Mouse (Mus musculus) midbrain, postnatal 0 days (tissue): ENCODE results near the gene Insc. TPM values are rescaled to one million over a fixed set of nuclear protein-coding genes. Genes with fewer than 3 reads are reported as not detected.

ENCODE experiments used
- ATAC-seq: fragments of 200-750 bp; cut with Nextera tagmentation; 2 replicates; pipeline ENCODE4 v1.8.0; 2017; ENCODE audit warnings: moderate number of reproducible peaks, mild to moderate bottlenecking, moderate TSS enrichment, moderate library complexity; ENCODE audit not compliant: low FRiP score
- DNase-seq: peaks from one replicate; pipeline ENCODE4 v3.0.0-alpha.2; 2015; ENCODE audit warnings: low spot score
- H3K27ac ChIP-seq: fragments of 300-500 bp; sonication (generic); 2 replicates; pipeline ENCODE4 v1.5.1; 2014; ENCODE audit warnings: low read depth, mild to moderate bottlenecking, low read length, mixed read lengths
- H3K27me3 ChIP-seq: fragments of 300-500 bp; sonication (generic); 2 replicates; pipeline ENCODE4 v1.6.1; 2014; ENCODE audit warnings: low read length, control low read depth, mixed read lengths; ENCODE audit not compliant: insufficient read depth
- H3K36me3 ChIP-seq: fragments of 300-500 bp; sonication (generic); 2 replicates; pipeline ENCODE4 v1.6.1; 2014; ENCODE audit warnings: low read length, control low read depth, mixed read lengths; ENCODE audit not compliant: insufficient read depth
- H3K4me1 ChIP-seq: fragments of 300-500 bp; sonication (generic); 2 replicates; pipeline ENCODE4 v1.6.1; 2014; ENCODE audit warnings: mild to moderate bottlenecking, control low read depth, antibody characterized with exemption, low read length, mixed read lengths; ENCODE audit not compliant: insufficient read depth
- H3K4me2 ChIP-seq: fragments of 300-500 bp; sonication (generic); 2 replicates; pipeline ENCODE4 v1.6.1; 2014; ENCODE audit warnings: low read depth, mild to moderate bottlenecking, low read length, mixed read lengths; ENCODE audit not compliant: poor library complexity, severe bottlenecking
- H3K4me3 ChIP-seq: fragments of 300-500 bp; sonication (generic); 2 replicates; pipeline ENCODE4 v1.5.1; 2014; ENCODE audit warnings: low read depth, mild to moderate bottlenecking, low read length, moderate library complexity
- H3K9ac ChIP-seq: fragments of 300-500 bp; sonication (generic); replicated peaks from 2 replicates; pipeline ENCODE4 v1.6.1; 2014; ENCODE audit warnings: mild to moderate bottlenecking, low read length, moderate library complexity, mixed read lengths; ENCODE audit not compliant: poor library complexity, severe bottlenecking
- H3K9me3 ChIP-seq: fragments of 300-500 bp; sonication (generic); 2 replicates; pipeline ENCODE4 v1.6.1; 2016; ENCODE audit warnings: low read length, control low read depth
- CTCF ChIP-seq: IDR thresholded peaks from 2 replicates; pipeline ENCODE4 v1.5.1; 2016; ENCODE audit warnings: antibody characterized with exemption, mild to moderate bottlenecking
- WGBS: fragments of 180-500 bp; shearing (Covaris S2); extraction: QIAGEN DNeasy Blood & Tissue Kit; methylation state at CpG from one replicate; pipeline ENCODE4 v1.1.7; 2014; 5-methylcytosine and 5-hydroxymethylcytosine counted together
- polyA plus RNA-seq: library from polyadenylated mRNA; unstranded; fragments of >200 nt; fragmentation: Nextera tagmentation; extraction: Ambion mirVana; gene quantifications from 2 replicates; pipeline ENCODE4 v1.2.1, GENCODE M21; 2015
- total RNA-seq: library from RNA; depleted of rRNA; stranded (reverse); fragments of >200 nt; gene quantifications from 2 replicates; pipeline ENCODE4 v1.2.3, GENCODE M21; 2014

The Insc gene
- total and polyA plus RNA-seq, 2 experiments from 2014 or later: 1.4 to 2.7 TPM

GRCm38 (mm10) chr7:114766523-114766922, 23.0 kb downstream of the Insc start:
- Histone ChIP-seq H3K27me3 (no peaks in the 10 kb centered on the region), H3K9me3 (no peaks in the 10 kb centered on the region), H3K27ac (no peak overlapping the region), H3K4me1 (no peaks in the 10 kb centered on the region), H3K4me3 (no peak overlapping the region), H3K9ac (no peak overlapping the region), H3K4me2 (no peak overlapping the region), H3K36me3 (no peaks in the 10 kb centered on the region)
- WGBS: 87% methylated on average over 3 of the region's 3 CpGs
- DNase-seq (no peak), ATAC-seq (no peak)
- no peak for TF ChIP-seq CTCF

GRCm38 (mm10) chr7:114768516-114768915, 25.0 kb downstream of the Insc start:
- ATAC-seq (no peak), DNase-seq (no peak)
- WGBS: 91% methylated on average over 5 of the region's 5 CpGs
- H3K4me3 ChIP-seq: no peak overlapping the region
- no peak for TF ChIP-seq CTCF
- no peaks in the 10 kb centered on the region for H3K36me3 ChIP-seq
- H3K4me2 ChIP-seq: no peak overlapping the region
- no peaks in the 10 kb centered on the region for H3K9me3 ChIP-seq
- no peak overlapping the region for H3K9ac ChIP-seq
- no peaks in the 10 kb centered on the region for H3K4me1 ChIP-seq
- H3K27ac ChIP-seq: no peak overlapping the region
- H3K27me3 ChIP-seq: no peaks in the 10 kb centered on the region

- WGBS: 87% methylated on average over 4 of the region's 4 CpGs
- H3K4me3 ChIP-seq: no peak overlapping the region
- H3K4me2 ChIP-seq: no peak overlapping the region
Observed at GRCm38 (mm10) chr7:114769041-114769440, 25.5 kb downstream of the Insc start.

GRCm38 (mm10) chr7:114770586-114770985, 27.1 kb downstream of the Insc start:
- no peak for ATAC-seq
- WGBS: 95% methylated on average over 3 of the region's 3 CpGs
- no peak overlapping the region for H3K27ac ChIP-seq

More at GRCm38 (mm10) chr7:114769041-114769440, 25.5 kb downstream of the Insc start:
- Histone ChIP-seq H3K4me1 (no peaks in the 10 kb centered on the region), H3K27ac (no peak overlapping the region), H3K9me3 (no peaks in the 10 kb centered on the region), H3K36me3 (no peaks in the 10 kb centered on the region), H3K9ac (no peak overlapping the region), H3K27me3 (no peaks in the 10 kb centered on the region)
- ATAC-seq (no peak), DNase-seq (no peak)
- no peak for TF ChIP-seq CTCF

GRCm38 (mm10) chr7:114771801-114772200, 28.3 kb downstream of the Insc start:
- no peak overlapping the region for H3K4me3 ChIP-seq
- no peak overlapping the region for H3K4me2 ChIP-seq
- no peak for DNase-seq
- WGBS: 78% methylated on average over 7 of the region's 7 CpGs
- H3K27me3 ChIP-seq: no peaks in the 10 kb centered on the region
- no peak overlapping the region for H3K9ac ChIP-seq
- no peak overlapping the region for H3K27ac ChIP-seq
- TF ChIP-seq CTCF: no peak
- ATAC-seq: no peak
- no peaks in the 10 kb centered on the region for H3K9me3 ChIP-seq
- H3K36me3 ChIP-seq: no peaks in the 10 kb centered on the region
- no peaks in the 10 kb centered on the region for H3K4me1 ChIP-seq

More at GRCm38 (mm10) chr7:114770586-114770985, 27.1 kb downstream of the Insc start:
- Histone ChIP-seq H3K4me3 (no peak overlapping the region), H3K4me2 (no peak overlapping the region), H3K9me3 (no peaks in the 10 kb centered on the region), H3K4me1 (no peaks in the 10 kb centered on the region), H3K9ac (no peak overlapping the region), H3K27me3 (no peaks in the 10 kb centered on the region), H3K36me3 (no peaks in the 10 kb centered on the region)
- no peak for DNase-seq
- TF ChIP-seq CTCF: no peak

GRCm38 (mm10) chr7:114773781-114774180, 30.3 kb downstream of the Insc start:
- Histone ChIP-seq H3K9me3 (no peaks in the 10 kb centered on the region), H3K27ac (no peak overlapping the region), H3K9ac (no peak overlapping the region), H3K36me3 (no peaks in the 10 kb centered on the region), H3K4me2 (no peak overlapping the region), H3K27me3 (no peaks in the 10 kb centered on the region), H3K4me3 (no peak overlapping the region), H3K4me1 (no peaks in the 10 kb centered on the region)
- DNase-seq (no peak), ATAC-seq (no peak)
- TF ChIP-seq CTCF: no peak
- 72% methylated on average over 4 of the region's 4 CpGs for WGBS
